ENCODE assay signal across 7 mouse cellular contexts in the genomic region with DNA sequence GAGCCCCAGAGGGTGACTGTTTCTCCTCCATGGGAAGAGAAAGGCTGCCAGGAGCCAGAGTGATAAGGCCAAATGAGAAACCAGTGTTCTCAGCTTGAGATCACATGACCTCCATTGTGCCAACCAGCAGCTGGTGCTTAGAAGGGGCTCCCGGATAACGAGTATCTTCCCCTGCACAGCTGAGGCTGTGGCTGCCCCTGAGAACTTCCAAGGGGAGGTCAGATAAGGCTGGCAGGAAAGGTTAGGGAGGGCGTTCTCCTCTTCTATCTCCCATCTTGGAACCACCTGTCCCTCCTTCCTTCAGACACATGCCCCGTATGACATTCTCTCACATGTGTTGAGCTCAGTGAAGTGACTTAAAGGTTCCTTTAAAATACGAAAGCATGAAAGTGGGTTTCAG. TPM values are rescaled to one million over a fixed set of nuclear protein-coding genes. Genes with fewer than 3 reads are reported as not detected.
DNase-seq lines count a peak whose midpoint lies in the region; ATAC-seq and TF ChIP-seq lines count a peak whose summit lies in the region.

No protein-coding gene starts in this region.

- 0 out of 2 replicates have a peak, but pooled peaks have one; percentile 40 for ATAC-seq in neural tube, embryonic 13.5 days (ENCODE audit: low read depth)
- peak; percentile 55; the same call in 1 of the 2 replicates for ATAC-seq in forebrain, postnatal 0 days
- ATAC-seq in liver, embryonic 13.5 days (ENCODE audit: low read depth), result peak; percentile 97

- H3K9me3 ChIP-seq in neural tube, embryonic 13.5 days, result peaks cover 11% of the 10 kb centered on the region
- no peaks in the 10 kb centered on the region for H3K9me3 ChIP-seq in forebrain, postnatal 0 days (ENCODE audit: low read length)
- H3K9me3 ChIP-seq in liver, embryonic 13.5 days (replicated peaks), result peaks cover 5% of the 10 kb centered on the region; the same call in 1 of the 2 replicates

- no peak overlapping the region for H3K9ac ChIP-seq in neural tube, embryonic 13.5 days
- no peak overlapping the region for H3K9ac ChIP-seq in forebrain, postnatal 0 days
- peak overlapping the region; percentile 49 for H3K9ac ChIP-seq in liver, embryonic 13.5 days

- H3K27ac ChIP-seq in neural tube, embryonic 13.5 days (replicated peaks), result peak overlapping the region; percentile 59; the same call in 1 of the 2 replicates
- H3K27ac ChIP-seq in forebrain, postnatal 0 days (ENCODE audit: low read depth, low read length), result no peak overlapping the region
- H3K27ac ChIP-seq in liver, embryonic 13.5 days, result peak overlapping the region; percentile 84

- H3K36me3 ChIP-seq in neural tube, embryonic 13.5 days, result no peaks in the 10 kb centered on the region
- no peaks in the 10 kb centered on the region for H3K36me3 ChIP-seq in forebrain, postnatal 0 days (ENCODE audit: insufficient read depth)
- no peaks in the 10 kb centered on the region for H3K36me3 ChIP-seq in liver, embryonic 13.5 days

- WGBS in neural tube, embryonic 13.5 days, result 55% methylated on average over 5 of the region's 5 CpGs
- WGBS in forebrain, postnatal 0 days, result 32% methylated on average over 5 of the region's 5 CpGs
- 11% methylated on average over 5 of the region's 5 CpGs for WGBS in liver, embryonic 13.5 days (ENCODE audit: insufficient replicate concordance)

- no peaks in the 10 kb centered on the region for H3K27me3 ChIP-seq in neural tube, embryonic 13.5 days
- H3K27me3 ChIP-seq in forebrain, postnatal 0 days (ENCODE audit: insufficient read depth, low read length), result no peaks in the 10 kb centered on the region
- H3K27me3 ChIP-seq in liver, embryonic 13.5 days, result no peaks in the 10 kb centered on the region

- intact Hi-C loops in left cerebral cortex, postnatal 25 days (cut with DNase I), result no loop called here

- no peak overlapping the region for H3K4me3 ChIP-seq in neural tube, embryonic 13.5 days
- no peak overlapping the region for H3K4me3 ChIP-seq in forebrain, postnatal 0 days (ENCODE audit: low read depth, low read length)
- H3K4me3 ChIP-seq in liver, embryonic 13.5 days (replicated peaks), result peak overlapping the region; percentile 15

- peaks cover 28% of the 10 kb centered on the region for H3K4me1 ChIP-seq in neural tube, embryonic 13.5 days (replicated peaks)
- H3K4me1 ChIP-seq in forebrain, postnatal 0 days (ENCODE audit: insufficient read depth), result no peaks in the 10 kb centered on the region
- peaks cover 67% of the 10 kb centered on the region for H3K4me1 ChIP-seq in liver, embryonic 13.5 days (replicated peaks)

- H3K4me2 ChIP-seq in neural tube, embryonic 13.5 days, result no peak overlapping the region
- no peak overlapping the region for H3K4me2 ChIP-seq in forebrain, postnatal 0 days (ENCODE audit: low read depth)
- peak overlapping the region; percentile 63 for H3K4me2 ChIP-seq in liver, embryonic 13.5 days

- no peak for DNase-seq in neural tube, embryonic 10.5 days (ENCODE audit: extremely low spot score, low spot score)
- no peak for DNase-seq in forebrain, postnatal 0 days
- peak; percentile 80 for DNase-seq in liver, embryonic 13.5 days
- peak; percentile 61 for DNase-seq in thymus, postnatal 25 days
- no peak for DNase-seq in left cerebral cortex, postnatal 25 days (ENCODE audit: low spot score in 2 of 2)
- no peak for DNase-seq in right cerebral cortex, postnatal 10 days (ENCODE audit: low spot score in 2 of 2)

- no peak for TF ChIP-seq CTCF in forebrain, postnatal 0 days (IDR thresholded peaks at IDR 0.05; ENCODE audit: low read depth)

RNA-seq across cellular contexts. Expression of gene Abcg1, which starts 23.3 kb away (rescaled TPM):
- 16.5 and 16.7 TPM in 2 replicates for polyA plus RNA-seq in neural tube, embryonic 13.5 days (2015; fragmentation: Nextera tagmentation; extraction: Ambion mirVana)
- total RNA-seq in forebrain, postnatal 0 days (2014; rRNA removed), result 16.8 and 24.2 TPM in 2 replicates
- 11.1 and 16.1 TPM in 2 replicates for polyA plus RNA-seq in forebrain, postnatal 0 days (2015; fragmentation: Nextera tagmentation; extraction: Ambion mirVana)
- polyA plus RNA-seq in liver, embryonic 13.5 days (2015; fragmentation: Nextera tagmentation; extraction: Ambion mirVana), result 6.1 and 6.2 TPM in 2 replicates
- 10 to 100 TPM; 61.4 to 65.9 TPM for total RNA-seq in left cerebral cortex, postnatal 25 days (2021)

Comparison
In these comparisons a context has a peak if more than half of its experiments do, and no peak if none do; other contexts are left out.
1. ATAC-seq: peak in every context shown above with its lines; median percentile 97 in liver, embryonic 13.5 days; 55 in forebrain, postnatal 0 days; 40 in neural tube, embryonic 13.5 days.
2. DNase-seq: peak in liver, embryonic 13.5 days (single experiment) and thymus, postnatal 25 days (single experiment); none in neural tube, embryonic 10.5 days (single experiment), forebrain, postnatal 0 days (single experiment), left cerebral cortex, postnatal 25 days (0 of 2) and right cerebral cortex, postnatal 10 days (0 of 2).